Mouse (Mus musculus) erythroblast, embryonic 14.5 days (primary cell): ENCODE results near the gene Iqschfp.

Experiments
- GATA1 ChIP-seq: IDR thresholded peaks from 2 replicates; pipeline ENCODE4 v1.6.1; 2012; ENCODE audit warnings: low read length, inconsistent platforms, mixed read lengths
- TAL1 ChIP-seq: IDR thresholded peaks from 3 replicates; pipeline ENCODE4 v1.6.1; 2012; ENCODE audit warnings: low read length, inconsistent platforms, mixed read lengths

- TF ChIP-seq GATA1 (no peak), TAL1 (no peak)
Measured at GRCm38 (mm10) chr3:67877253-67877652, 14.8 kb upstream of the Iqschfp start.
